Mouse (Mus musculus): ENCODE data around the gene Ciz1.
A peak's percentile ranks its signal among the peaks of the same experiment; 100 is the strongest.

DNA sequence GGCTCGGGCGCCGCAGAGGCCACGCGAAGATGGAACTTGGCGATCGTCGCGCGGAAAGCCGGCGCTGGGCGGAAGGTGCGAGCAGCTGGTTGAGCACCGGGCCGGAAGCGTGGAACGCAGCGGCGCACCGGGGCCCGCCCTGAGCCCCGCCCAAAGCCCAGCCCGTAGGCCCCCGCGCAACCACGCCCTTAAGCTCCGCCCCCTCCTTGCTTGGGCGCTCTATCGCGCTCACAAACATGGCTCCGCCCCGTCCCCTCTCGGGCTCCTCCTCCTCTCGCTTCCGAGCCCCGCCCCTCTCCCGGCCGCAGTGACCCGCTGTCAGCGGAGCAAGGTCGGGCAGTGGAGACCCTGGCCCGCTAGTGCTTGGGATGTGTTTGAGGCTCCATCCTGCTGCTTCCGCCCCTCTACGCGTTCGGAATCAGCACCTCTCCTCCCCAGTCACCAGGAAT, 29.7 kb downstream of the Ciz1 start, which contains the start of gene 1110008P14Rik:
- peak; percentile 50 for TF ChIP-seq POLR2A (IDR thresholded peaks at IDR 0.05; ENCODE audit: low read depth, low read length)
- no peak for TF ChIP-seq CTCF (IDR thresholded peaks at IDR 0.05; ENCODE audit: borderline replicate concordance, insufficient read depth, low read length)

All from embryonic fibroblast, embryonic 13.5 days (primary cell).